Mouse (Mus musculus): ENCODE measurements around the gene Dyx1c1. TPM values are rescaled to one million over a fixed set of nuclear protein-coding genes. Genes with fewer than 3 reads are reported as not detected.

The Dyx1c1 gene
- 1.7 and 2.1 TPM in 2 replicates for polyA plus RNA-seq (2015; fragmentation: Nextera tagmentation; extraction: Ambion mirVana)

GRCm38 (mm10) chr9:72958521-72959450 is at the start of gene Dyx1c1, which contains the start of gene Gm44503:
Gene Dyx1c1, plus strand, starts transcription at chr9:72958785.
Gene Gm44503, plus strand, starts transcription at chr9:72958852.
- WGBS, result 2% methylated on average over 43 of the region's 43 CpGs
- peak; percentile 96 for ATAC-seq
- H3K4me3 ChIP-seq, result peak within 1 kb of the TSS; percentile 64
- peak within 1 kb of the TSS; percentile 73 for H3K9ac ChIP-seq
- no peaks in the 10 kb centered on the region for H3K36me3 ChIP-seq (ENCODE audit: poor library complexity, severe bottlenecking)
- H3K9me3 ChIP-seq (replicated peaks), result no peaks in the 10 kb centered on the region
- no peaks in the 10 kb centered on the region for H3K27me3 ChIP-seq
- peaks cover 11% of the 10 kb centered on the region for H3K4me1 ChIP-seq
- H3K4me2 ChIP-seq, result peak within 1 kb of the TSS; percentile 71
- H3K27ac ChIP-seq, result peak within 1 kb of the TSS; percentile 35; the same call in 1 of the 2 replicates

- no peak for ATAC-seq
- Histone ChIP-seq H3K27me3 (no peaks in the 10 kb centered on the region), H3K4me3 (no peak overlapping the region), H3K4me1 (no peaks in the 10 kb centered on the region), H3K9me3 (replicated peaks) (no peaks in the 10 kb centered on the region), H3K36me3 (ENCODE audit: poor library complexity, severe bottlenecking) (no peaks in the 10 kb centered on the region), H3K4me2 (no peak overlapping the region), H3K9ac (no peak overlapping the region), H3K27ac (no peak overlapping the region)
- WGBS, result 86% methylated on average over 2 of the region's 2 CpGs
These were observed 47.2 kb upstream of the Dyx1c1 start for GRCm38 (mm10) chr9:72911381-72911780.

- no peak overlapping the region for H3K9ac ChIP-seq
- no peaks in the 10 kb centered on the region for H3K9me3 ChIP-seq (replicated peaks)
- no peak for ATAC-seq
- WGBS, result 75% methylated on average over 6 of the region's 6 CpGs
- no peaks in the 10 kb centered on the region for H3K4me1 ChIP-seq
- no peak overlapping the region for H3K4me3 ChIP-seq
- no peak overlapping the region for H3K27ac ChIP-seq
- no peaks in the 10 kb centered on the region for H3K27me3 ChIP-seq
- no peaks in the 10 kb centered on the region for H3K36me3 ChIP-seq (ENCODE audit: poor library complexity, severe bottlenecking)
- H3K4me2 ChIP-seq, result no peak overlapping the region
These were observed 45.0 kb upstream of the Dyx1c1 start for GRCm38 (mm10) chr9:72913551-72913950.

- no peaks in the 10 kb centered on the region for H3K4me1 ChIP-seq
- H3K4me3 ChIP-seq, result no peak overlapping the region
- no peak for ATAC-seq
- WGBS, result 75% methylated on average over 7 of the region's 7 CpGs
- no peak overlapping the region for H3K27ac ChIP-seq
- H3K36me3 ChIP-seq (ENCODE audit: poor library complexity, severe bottlenecking), result no peaks in the 10 kb centered on the region
- no peaks in the 10 kb centered on the region for H3K27me3 ChIP-seq
- H3K9ac ChIP-seq, result no peak overlapping the region
- no peak overlapping the region for H3K4me2 ChIP-seq
- no peaks in the 10 kb centered on the region for H3K9me3 ChIP-seq (replicated peaks)
These were observed 42.9 kb upstream of the Dyx1c1 start for GRCm38 (mm10) chr9:72915728-72916127.

- H3K4me1 ChIP-seq, result peaks cover 23% of the 10 kb centered on the region
- no peak for ATAC-seq
- H3K4me2 ChIP-seq, result no peak overlapping the region
- no peaks in the 10 kb centered on the region for H3K9me3 ChIP-seq (replicated peaks)
- H3K9ac ChIP-seq, result no peak overlapping the region
- WGBS, result 90% methylated on average over 3 of the region's 3 CpGs
- no peaks in the 10 kb centered on the region for H3K36me3 ChIP-seq (ENCODE audit: poor library complexity, severe bottlenecking)
- no peak overlapping the region for H3K27ac ChIP-seq
- H3K4me3 ChIP-seq, result no peak overlapping the region
- no peaks in the 10 kb centered on the region for H3K27me3 ChIP-seq
These were observed 35.5 kb upstream of the Dyx1c1 start for GRCm38 (mm10) chr9:72923068-72923467.

GRCm38 (mm10) chr9:72925021-72925934 is 33.3 kb upstream of the Dyx1c1 start, which contains the start of gene Pygo1:
Gene Pygo1, plus strand, starts transcription at chr9:72925645.
- H3K36me3 ChIP-seq (ENCODE audit: poor library complexity, severe bottlenecking), result 0 out of 2 replicates have a peak, but pooled peaks cover 1% of the 10 kb centered on the region
- peak; percentile 86 for ATAC-seq
- peak within 1 kb of the TSS; percentile 95 for H3K4me2 ChIP-seq
- peak within 1 kb of the TSS; percentile 75 for H3K4me3 ChIP-seq
- H3K4me1 ChIP-seq, result peaks cover 29% of the 10 kb centered on the region
- H3K27ac ChIP-seq, result peak within 1 kb of the TSS; percentile 78
- peak within 1 kb of the TSS; percentile 88 for H3K9ac ChIP-seq
- WGBS, result under 1% methylated on average over 55 of the region's 108 CpGs
- H3K9me3 ChIP-seq (replicated peaks), result no peaks in the 10 kb centered on the region
- H3K27me3 ChIP-seq, result no peaks in the 10 kb centered on the region

GRCm38 (mm10) chr9:72925935-72926258 is 32.7 kb upstream of the Dyx1c1 start:
- H3K4me3 ChIP-seq, result peak overlapping the region; percentile 75
- 0 out of 2 replicates have a peak, but pooled peaks cover 3% of the 10 kb centered on the region for H3K36me3 ChIP-seq (ENCODE audit: poor library complexity, severe bottlenecking)
- peak overlapping the region; percentile 88 for H3K9ac ChIP-seq
- no peaks in the 10 kb centered on the region for H3K9me3 ChIP-seq (replicated peaks)
- H3K4me1 ChIP-seq, result peaks cover 29% of the 10 kb centered on the region
- ATAC-seq, result peak; percentile 79
- 1% methylated on average over 20 of the region's 20 CpGs for WGBS
- H3K27ac ChIP-seq, result peak overlapping the region; percentile 78
- H3K27me3 ChIP-seq, result no peaks in the 10 kb centered on the region
- peak overlapping the region; percentile 95 for H3K4me2 ChIP-seq

GRCm38 (mm10) chr9:72931166-72931790 is 27.3 kb upstream of the Dyx1c1 start:
- no peak overlapping the region for H3K4me3 ChIP-seq
- H3K36me3 ChIP-seq (ENCODE audit: poor library complexity, severe bottlenecking), result peaks cover 19% of the 10 kb centered on the region
- WGBS, result 81% methylated on average over 13 of the region's 13 CpGs
- H3K9me3 ChIP-seq (replicated peaks), result no peaks in the 10 kb centered on the region
- no peaks in the 10 kb centered on the region for H3K27me3 ChIP-seq
- H3K9ac ChIP-seq, result no peak overlapping the region
- no peak overlapping the region for H3K27ac ChIP-seq
- no peak; the same call in 1 of the 2 replicates for ATAC-seq
- peaks cover 24% of the 10 kb centered on the region for H3K4me1 ChIP-seq
- no peak overlapping the region for H3K4me2 ChIP-seq

GRCm38 (mm10) chr9:72935309-72935708 is 23.3 kb upstream of the Dyx1c1 start:
- Histone ChIP-seq H3K27me3 (no peaks in the 10 kb centered on the region), H3K4me1 (no peaks in the 10 kb centered on the region), H3K36me3 (ENCODE audit: poor library complexity, severe bottlenecking) (peaks cover 18% of the 10 kb centered on the region), H3K9me3 (replicated peaks) (no peaks in the 10 kb centered on the region), H3K27ac (no peak overlapping the region), H3K9ac (no peak overlapping the region), H3K4me3 (no peak overlapping the region), H3K4me2 (no peak overlapping the region)
- no peak for ATAC-seq
- WGBS, result 91% methylated on average over 4 of the region's 4 CpGs

GRCm38 (mm10) chr9:72936301-72936700 is 22.3 kb upstream of the Dyx1c1 start:
- peaks cover 16% of the 10 kb centered on the region for H3K36me3 ChIP-seq (ENCODE audit: poor library complexity, severe bottlenecking)
- H3K27ac ChIP-seq, result no peak overlapping the region
- no peak overlapping the region for H3K9ac ChIP-seq
- no peak overlapping the region for H3K4me3 ChIP-seq
- no peaks in the 10 kb centered on the region for H3K27me3 ChIP-seq
- no peaks in the 10 kb centered on the region for H3K9me3 ChIP-seq (replicated peaks)
- 87% methylated on average over 2 of the region's 2 CpGs for WGBS
- no peak for ATAC-seq
- H3K4me1 ChIP-seq, result no peaks in the 10 kb centered on the region
- H3K4me2 ChIP-seq, result no peak overlapping the region

- 67% methylated on average over 3 of the region's 3 CpGs for WGBS
These were observed 15.2 kb upstream of the Dyx1c1 start for GRCm38 (mm10) chr9:72943424-72943823.

More at GRCm38 (mm10) chr9:72943424-72943823, 15.2 kb upstream of the Dyx1c1 start:
- Histone ChIP-seq H3K36me3 (ENCODE audit: poor library complexity, severe bottlenecking) (peaks cover 32% of the 10 kb centered on the region), H3K27me3 (no peaks in the 10 kb centered on the region), H3K9ac (no peak overlapping the region), H3K27ac (no peak overlapping the region), H3K9me3 (replicated peaks) (peaks cover 5% of the 10 kb centered on the region; the same call in 1 of the 2 replicates), H3K4me2 (no peak overlapping the region), H3K4me3 (no peak overlapping the region), H3K4me1 (no peaks in the 10 kb centered on the region)
- ATAC-seq, result no peak
